Mouse (Mus musculus): ENCODE results near the gene Olfr71. TPM values are rescaled to one million over a fixed set of nuclear protein-coding genes. Genes with fewer than 3 reads are reported as not detected.

Gene Olfr71
- polyA plus RNA-seq, 1 experiment from 2014 or later, result not detected

- Histone ChIP-seq H3K4me3 (ENCODE audit: low read depth, low read length) (no peak overlapping the region), H3K27ac (ENCODE audit: low read depth, low read length) (no peak overlapping the region), H3K4me2 (no peak overlapping the region), H3K36me3 (ENCODE audit: control insufficient read depth, insufficient read depth, low read length) (no peaks in the 10 kb centered on the region), H3K27me3 (replicated peaks; ENCODE audit: control insufficient read depth, insufficient read depth, low read length) (no peaks in the 10 kb centered on the region), H3K9ac (ENCODE audit: low read depth, low read length) (no peak overlapping the region), H3K9me3 (ENCODE audit: control insufficient read depth, low read length) (no peaks in the 10 kb centered on the region), H3K4me1 (replicated peaks; ENCODE audit: control insufficient read depth, insufficient read depth, low read length) (peaks cover 33% of the 10 kb centered on the region)
- 18% methylated on average over 1 of the region's 1 CpGs for WGBS
- ATAC-seq (replicated peaks; ENCODE audit: low FRiP score) (no peak), DNase-seq (ENCODE audit: low spot score) (no peak)
Measured at GRCm38 (mm10) chr4:43724764-43725163, 14.7 kb upstream of the Olfr71 start.

- ATAC-seq (replicated peaks; ENCODE audit: low FRiP score) (no peak), DNase-seq (ENCODE audit: low spot score) (no peak)
- H3K27ac ChIP-seq (ENCODE audit: low read depth, low read length), result no peak overlapping the region
- no peaks in the 10 kb centered on the region for H3K9me3 ChIP-seq (ENCODE audit: control insufficient read depth, low read length)
- WGBS, result 86% methylated on average over 4 of the region's 4 CpGs
- no peak overlapping the region for H3K9ac ChIP-seq (ENCODE audit: low read depth, low read length)
- H3K36me3 ChIP-seq (ENCODE audit: control insufficient read depth, insufficient read depth, low read length), result no peaks in the 10 kb centered on the region
- peaks cover 7% of the 10 kb centered on the region; the same call in 1 of the 2 replicates for H3K4me1 ChIP-seq (replicated peaks; ENCODE audit: control insufficient read depth, insufficient read depth, low read length)
- no peak overlapping the region for H3K4me2 ChIP-seq
- H3K27me3 ChIP-seq (replicated peaks; ENCODE audit: control insufficient read depth, insufficient read depth, low read length), result no peaks in the 10 kb centered on the region
- H3K4me3 ChIP-seq (ENCODE audit: low read depth, low read length), result no peak overlapping the region
Measured at GRCm38 (mm10) chr4:43722191-43722590, 12.1 kb upstream of the Olfr71 start.

GRCm38 (mm10) chr4:43720491-43721228 lies 10.6 kb upstream of the Olfr71 start:
- WGBS, result 59% methylated on average over 14 of the region's 16 CpGs
- H3K9ac ChIP-seq (ENCODE audit: low read depth, low read length), result no peak overlapping the region
- H3K4me1 ChIP-seq (replicated peaks; ENCODE audit: control insufficient read depth, insufficient read depth, low read length), result no peaks in the 10 kb centered on the region
- no peaks in the 10 kb centered on the region for H3K9me3 ChIP-seq (ENCODE audit: control insufficient read depth, low read length)
- no peak overlapping the region for H3K27ac ChIP-seq (ENCODE audit: low read depth, low read length)
- no peak overlapping the region for H3K4me2 ChIP-seq
- no peak for DNase-seq (ENCODE audit: low spot score)
- H3K27me3 ChIP-seq (replicated peaks; ENCODE audit: control insufficient read depth, insufficient read depth, low read length), result no peaks in the 10 kb centered on the region
- no peak for ATAC-seq (replicated peaks; ENCODE audit: low FRiP score)
- no peak overlapping the region for H3K4me3 ChIP-seq (ENCODE audit: low read depth, low read length)
- H3K36me3 ChIP-seq (ENCODE audit: control insufficient read depth, insufficient read depth, low read length), result no peaks in the 10 kb centered on the region

- DNase-seq (ENCODE audit: low spot score), result no peak
- ATAC-seq (replicated peaks; ENCODE audit: low FRiP score), result no peak
- Histone ChIP-seq H3K36me3 (ENCODE audit: control insufficient read depth, insufficient read depth, low read length) (no peaks in the 10 kb centered on the region), H3K27me3 (replicated peaks; ENCODE audit: control insufficient read depth, insufficient read depth, low read length) (peaks cover 5% of the 10 kb centered on the region; the same call in 1 of the 2 replicates), H3K4me3 (ENCODE audit: low read depth, low read length) (no peak overlapping the region), H3K9ac (ENCODE audit: low read depth, low read length) (no peak overlapping the region), H3K27ac (ENCODE audit: low read depth, low read length) (no peak overlapping the region), H3K4me1 (replicated peaks; ENCODE audit: control insufficient read depth, insufficient read depth, low read length) (no peaks in the 10 kb centered on the region), H3K4me2 (no peak overlapping the region), H3K9me3 (ENCODE audit: control insufficient read depth, low read length) (no peaks in the 10 kb centered on the region)
- 41% methylated on average over 7 of the region's 7 CpGs for WGBS
Measured at GRCm38 (mm10) chr4:43713652-43714219, 3.7 kb upstream of the Olfr71 start.

- Histone ChIP-seq H3K4me2 (no peak overlapping the region), H3K36me3 (ENCODE audit: control insufficient read depth, insufficient read depth, low read length) (no peaks in the 10 kb centered on the region), H3K9ac (ENCODE audit: low read depth, low read length) (no peak overlapping the region), H3K9me3 (ENCODE audit: control insufficient read depth, low read length) (no peaks in the 10 kb centered on the region), H3K27me3 (replicated peaks; ENCODE audit: control insufficient read depth, insufficient read depth, low read length) (peaks cover 5% of the 10 kb centered on the region; the same call in 1 of the 2 replicates), H3K4me1 (replicated peaks; ENCODE audit: control insufficient read depth, insufficient read depth, low read length) (no peaks in the 10 kb centered on the region), H3K27ac (ENCODE audit: low read depth, low read length) (no peak overlapping the region), H3K4me3 (ENCODE audit: low read depth, low read length) (no peak overlapping the region)
- 4% methylated on average over 2 of the region's 2 CpGs for WGBS
- no peak for ATAC-seq (replicated peaks; ENCODE audit: low FRiP score)
- DNase-seq (ENCODE audit: low spot score), result peak; percentile 68
Measured at GRCm38 (mm10) chr4:43711821-43712220, 1.8 kb upstream of the Olfr71 start.

GRCm38 (mm10) chr4:43705991-43706390 lies 4.1 kb downstream of the Olfr71 start:
- H3K9me3 ChIP-seq (ENCODE audit: control insufficient read depth, low read length), result no peaks in the 10 kb centered on the region
- H3K4me3 ChIP-seq (ENCODE audit: low read depth, low read length), result no peak overlapping the region
- 83% methylated on average over 13 of the region's 13 CpGs for WGBS
- no peak overlapping the region for H3K4me2 ChIP-seq
- H3K27me3 ChIP-seq (replicated peaks; ENCODE audit: control insufficient read depth, insufficient read depth, low read length), result no peaks in the 10 kb centered on the region
- H3K9ac ChIP-seq (ENCODE audit: low read depth, low read length), result no peak overlapping the region
- no peaks in the 10 kb centered on the region for H3K36me3 ChIP-seq (ENCODE audit: control insufficient read depth, insufficient read depth, low read length)
- no peak for DNase-seq (ENCODE audit: low spot score)
- no peaks in the 10 kb centered on the region for H3K4me1 ChIP-seq (replicated peaks; ENCODE audit: control insufficient read depth, insufficient read depth, low read length)
- no peak overlapping the region for H3K27ac ChIP-seq (ENCODE audit: low read depth, low read length)
- no peak for ATAC-seq (replicated peaks; ENCODE audit: low FRiP score)

GRCm38 (mm10) chr4:43703851-43704250 lies 6.2 kb downstream of the Olfr71 start:
- ATAC-seq (replicated peaks; ENCODE audit: low FRiP score) (no peak), DNase-seq (ENCODE audit: low spot score) (no peak)
- Histone ChIP-seq H3K36me3 (ENCODE audit: control insufficient read depth, insufficient read depth, low read length) (no peaks in the 10 kb centered on the region), H3K4me2 (no peak overlapping the region), H3K4me1 (replicated peaks; ENCODE audit: control insufficient read depth, insufficient read depth, low read length) (no peaks in the 10 kb centered on the region), H3K27me3 (replicated peaks; ENCODE audit: control insufficient read depth, insufficient read depth, low read length) (no peaks in the 10 kb centered on the region), H3K27ac (ENCODE audit: low read depth, low read length) (no peak overlapping the region), H3K9ac (ENCODE audit: low read depth, low read length) (no peak overlapping the region), H3K4me3 (ENCODE audit: low read depth, low read length) (no peak overlapping the region), H3K9me3 (ENCODE audit: control insufficient read depth, low read length) (no peaks in the 10 kb centered on the region)
- 84% methylated on average over 8 of the region's 8 CpGs for WGBS

GRCm38 (mm10) chr4:43703439-43703838 lies 6.6 kb downstream of the Olfr71 start:
- Histone ChIP-seq H3K9me3 (ENCODE audit: control insufficient read depth, low read length) (no peaks in the 10 kb centered on the region), H3K9ac (ENCODE audit: low read depth, low read length) (no peak overlapping the region), H3K4me3 (ENCODE audit: low read depth, low read length) (no peak overlapping the region), H3K4me1 (replicated peaks; ENCODE audit: control insufficient read depth, insufficient read depth, low read length) (no peaks in the 10 kb centered on the region), H3K4me2 (no peak overlapping the region), H3K27ac (ENCODE audit: low read depth, low read length) (no peak overlapping the region), H3K36me3 (ENCODE audit: control insufficient read depth, insufficient read depth, low read length) (no peaks in the 10 kb centered on the region), H3K27me3 (replicated peaks; ENCODE audit: control insufficient read depth, insufficient read depth, low read length) (0 out of 2 replicates have a peak, but pooled peaks cover 2% of the 10 kb centered on the region)
- ATAC-seq (replicated peaks; ENCODE audit: low FRiP score) (no peak), DNase-seq (ENCODE audit: low spot score) (no peak)
- 63% methylated on average over 6 of the region's 6 CpGs for WGBS

- ATAC-seq (replicated peaks; ENCODE audit: low FRiP score) (no peak), DNase-seq (ENCODE audit: low spot score) (no peak)
- Histone ChIP-seq H3K4me3 (ENCODE audit: low read depth, low read length) (no peak within 1 kb of the TSS), H3K27ac (ENCODE audit: low read depth, low read length) (no peak within 1 kb of the TSS), H3K36me3 (ENCODE audit: control insufficient read depth, insufficient read depth, low read length) (no peaks in the 10 kb centered on the region), H3K9ac (ENCODE audit: low read depth, low read length) (no peak within 1 kb of the TSS), H3K4me2 (no peak within 1 kb of the TSS), H3K9me3 (ENCODE audit: control insufficient read depth, low read length) (no peaks in the 10 kb centered on the region), H3K4me1 (replicated peaks; ENCODE audit: control insufficient read depth, insufficient read depth, low read length) (peaks cover under 1% of the 10 kb centered on the region; the same call in 1 of the 2 replicates), H3K27me3 (replicated peaks; ENCODE audit: control insufficient read depth, insufficient read depth, low read length) (peaks cover 2% of the 10 kb centered on the region; the same call in 1 of the 2 replicates)
- WGBS, result 85% methylated on average over 6 of the region's 6 CpGs
Measured at GRCm38 (mm10) chr4:43700707-43701106, 9.3 kb downstream of the Olfr71 start, which contains the start of gene Olfr70. Gene Olfr70, minus strand, starts transcription at chr4:43700807.

Data from liver, embryonic 11.5 days (tissue).